Mouse (Mus musculus) midbrain, embryonic 14.5 days (tissue): ENCODE data around the gene Erbb3. TPM values are rescaled to one million over a fixed set of nuclear protein-coding genes. Genes with fewer than 3 reads are reported as not detected.

Experiments
- ATAC-seq: fragments of 200-750 bp; cut with Nextera tagmentation; 2 replicates; pipeline ENCODE4 v1.8.0; 2017; ENCODE audit warnings: moderate number of reproducible peaks, moderate library complexity; ENCODE audit not compliant: low FRiP score, low TSS enrichment
- DNase-seq: peaks from one replicate; pipeline ENCODE4 v3.0.0-alpha.2; 2015
- H3K27ac ChIP-seq: fragments of 300-500 bp; sonication (generic); replicated peaks from 2 replicates; pipeline ENCODE4 v1.5.1; 2014; ENCODE audit warnings: mild to moderate bottlenecking, low read depth, low read length, moderate library complexity
- H3K27me3 ChIP-seq: fragments of 300-500 bp; sonication (generic); 2 replicates; pipeline ENCODE4 v1.6.1; 2014; ENCODE audit warnings: low read length, control low read depth, mixed read lengths; ENCODE audit not compliant: control insufficient read depth, insufficient read depth
- H3K36me3 ChIP-seq: fragments of 300-500 bp; sonication (generic); 2 replicates; pipeline ENCODE4 v1.6.1; 2014; ENCODE audit warnings: low read length, control low read depth; ENCODE audit not compliant: control insufficient read depth, insufficient read depth
- H3K4me1 ChIP-seq: fragments of 300-500 bp; sonication (generic); 2 replicates; pipeline ENCODE4 v1.6.1; 2014; ENCODE audit warnings: mild to moderate bottlenecking, antibody characterized with exemption, low read length, control low read depth; ENCODE audit not compliant: control insufficient read depth, insufficient read depth
- H3K4me2 ChIP-seq: fragments of 300-500 bp; sonication (generic); 2 replicates; pipeline ENCODE4 v1.6.1; 2014; ENCODE audit warnings: mild to moderate bottlenecking, low read length, moderate library complexity
- H3K4me3 ChIP-seq: fragments of 300-500 bp; sonication (generic); replicated peaks from 2 replicates; pipeline ENCODE4 v1.5.1; 2014; ENCODE audit warnings: low read depth, low read length
- H3K9ac ChIP-seq: fragments of 300-500 bp; sonication (generic); replicated peaks from 2 replicates; pipeline ENCODE4 v1.6.1; 2014; ENCODE audit warnings: mild to moderate bottlenecking, low read length, moderate library complexity
- H3K9me3 ChIP-seq: fragments of 300-500 bp; sonication (generic); 2 replicates; pipeline ENCODE4 v1.6.1; 2016; ENCODE audit warnings: low read length, control low read depth, mixed read lengths; ENCODE audit not compliant: control insufficient read depth
- WGBS: fragments of 180-500 bp; shearing (Covaris S2); extraction: QIAGEN DNeasy Blood & Tissue Kit; methylation state at CpG from one replicate; pipeline ENCODE4 v1.1.7; 2014; 5-methylcytosine and 5-hydroxymethylcytosine counted together
- polyA plus RNA-seq: library from polyadenylated mRNA; unstranded; fragments of >200 nt; fragmentation: Nextera tagmentation; extraction: Ambion mirVana; gene quantifications from 2 replicates; pipeline ENCODE4 v1.2.1, GENCODE M21; 2014

The Erbb3 gene
- polyA plus RNA-seq, 1 experiment from 2014 or later = 0.47 TPM

GRCm38 (mm10) chr10:128546361-128546760 is 43.1 kb downstream of the Erbb3 start:
- H3K9ac ChIP-seq = peak overlapping the region; percentile 72; the same call in 1 of the 2 replicates
- no peaks in the 10 kb centered on the region for H3K9me3 ChIP-seq
- peak overlapping the region; percentile 83 for H3K4me2 ChIP-seq
- 16% methylated on average over 4 of the region's 4 CpGs for WGBS
- peak overlapping the region; percentile 97 for H3K27ac ChIP-seq
- peaks cover 41% of the 10 kb centered on the region for H3K36me3 ChIP-seq
- peak overlapping the region; percentile 73 for H3K4me3 ChIP-seq
- H3K4me1 ChIP-seq = peaks cover 8% of the 10 kb centered on the region
- peak; percentile 79 for DNase-seq
- no peaks in the 10 kb centered on the region for H3K27me3 ChIP-seq
- ATAC-seq = no peak

GRCm38 (mm10) chr10:128545570-128545898 is 43.9 kb downstream of the Erbb3 start:
- Histone ChIP-seq H3K27me3 (no peaks in the 10 kb centered on the region), H3K4me1 (peaks cover 8% of the 10 kb centered on the region), H3K4me2 (no peak overlapping the region), H3K27ac (no peak overlapping the region), H3K4me3 (no peak overlapping the region), H3K36me3 (peaks cover 47% of the 10 kb centered on the region), H3K9me3 (no peaks in the 10 kb centered on the region), H3K9ac (no peak overlapping the region)
- DNase-seq (no peak), ATAC-seq (no peak)
- WGBS = 87% methylated on average over 3 of the region's 3 CpGs

GRCm38 (mm10) chr10:128544674-128545569 is 44.5 kb downstream of the Erbb3 start:
- H3K9me3 ChIP-seq = no peaks in the 10 kb centered on the region
- H3K4me2 ChIP-seq = no peak overlapping the region
- no peak overlapping the region for H3K4me3 ChIP-seq
- peaks cover 8% of the 10 kb centered on the region for H3K4me1 ChIP-seq
- H3K36me3 ChIP-seq = peaks cover 47% of the 10 kb centered on the region
- H3K27me3 ChIP-seq = no peaks in the 10 kb centered on the region
- H3K27ac ChIP-seq = no peak overlapping the region
- no peak overlapping the region for H3K9ac ChIP-seq
- DNase-seq (no peak), ATAC-seq (no peak)
- 96% methylated on average over 37 of the region's 37 CpGs for WGBS

DNA sequence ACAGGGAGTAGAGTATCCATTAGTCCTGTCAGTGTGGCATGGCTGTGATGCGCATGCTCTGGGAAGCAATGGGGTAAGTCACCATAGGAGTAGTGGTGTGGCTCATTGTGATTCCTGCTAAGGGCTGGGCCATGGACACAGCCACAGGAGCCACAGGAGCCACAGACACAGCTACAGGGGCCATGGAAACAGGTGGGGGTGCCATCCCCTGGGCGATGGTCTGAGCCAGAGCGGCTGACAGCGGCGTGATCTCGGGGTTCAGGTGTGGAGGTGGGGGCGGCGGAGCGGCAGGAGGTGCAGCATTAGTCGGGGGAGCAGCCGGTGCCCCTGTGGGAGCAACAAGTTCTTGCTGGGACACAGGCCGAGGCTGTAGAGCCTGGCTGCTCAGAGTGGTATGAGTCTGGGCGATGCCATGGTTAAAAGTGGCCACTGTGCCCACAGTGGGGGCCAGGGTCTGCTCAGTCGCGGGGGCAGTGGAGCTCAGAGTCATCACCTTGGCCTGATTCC is 45.2 kb downstream of the Erbb3 start:
- Histone ChIP-seq H3K4me1 (peaks cover 8% of the 10 kb centered on the region), H3K27me3 (no peaks in the 10 kb centered on the region), H3K27ac (no peak overlapping the region), H3K9me3 (no peaks in the 10 kb centered on the region), H3K4me2 (no peak overlapping the region), H3K9ac (no peak overlapping the region), H3K36me3 (peaks cover 47% of the 10 kb centered on the region), H3K4me3 (no peak overlapping the region)
- WGBS = 96% methylated on average over 15 of the region's 15 CpGs
- DNase-seq (no peak), ATAC-seq (no peak)

- peaks cover 8% of the 10 kb centered on the region for H3K4me1 ChIP-seq
- H3K36me3 ChIP-seq = peaks cover 47% of the 10 kb centered on the region
- WGBS = 73% methylated on average over 2 of the region's 2 CpGs
- ATAC-seq = no peak
- no peak overlapping the region for H3K4me2 ChIP-seq
- H3K9me3 ChIP-seq = no peaks in the 10 kb centered on the region
- DNase-seq = no peak
- no peak overlapping the region for H3K9ac ChIP-seq
- H3K27ac ChIP-seq = no peak overlapping the region
- H3K4me3 ChIP-seq = no peak overlapping the region
- no peaks in the 10 kb centered on the region for H3K27me3 ChIP-seq
These were observed 46.4 kb downstream of the Erbb3 start for GRCm38 (mm10) chr10:128543100-128543499.

DNA sequence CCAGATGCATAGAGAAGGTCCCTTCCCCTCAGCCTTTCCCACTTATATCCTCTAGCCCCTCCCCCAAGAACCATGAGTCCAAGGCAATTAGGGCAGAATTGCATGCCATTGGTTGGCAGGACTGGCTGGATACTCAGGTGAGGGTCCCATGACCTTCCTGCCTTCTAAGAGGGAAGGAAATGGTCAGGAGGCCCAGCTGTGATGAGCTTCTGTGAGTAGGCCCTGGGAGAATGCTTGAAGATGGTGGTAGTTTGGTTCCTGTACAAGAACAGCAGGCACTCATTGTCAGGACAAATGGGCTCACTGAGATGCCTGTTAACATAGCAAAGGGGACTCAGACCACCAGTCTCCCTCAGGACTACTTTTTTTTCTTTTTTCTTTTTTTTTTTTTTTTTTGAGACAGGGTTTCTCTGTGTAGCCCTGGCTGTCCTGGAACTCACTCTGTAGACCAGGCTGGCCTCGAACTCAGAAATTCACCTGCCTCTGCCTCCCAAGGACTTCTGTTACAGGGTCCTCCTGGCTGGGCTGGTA is 51.0 kb downstream of the Erbb3 start:
- 94% methylated on average over 1 of the region's 1 CpGs for WGBS
- H3K27me3 ChIP-seq = no peaks in the 10 kb centered on the region
- H3K4me1 ChIP-seq = 0 out of 2 replicates have a peak, but pooled peaks cover 3% of the 10 kb centered on the region
- H3K36me3 ChIP-seq = peaks cover 25% of the 10 kb centered on the region
- H3K4me3 ChIP-seq = no peak overlapping the region
- ATAC-seq = no peak
- no peak for DNase-seq
- no peaks in the 10 kb centered on the region for H3K9me3 ChIP-seq
- H3K27ac ChIP-seq = no peak overlapping the region
- H3K4me2 ChIP-seq = no peak overlapping the region
- no peak overlapping the region for H3K9ac ChIP-seq

DNA sequence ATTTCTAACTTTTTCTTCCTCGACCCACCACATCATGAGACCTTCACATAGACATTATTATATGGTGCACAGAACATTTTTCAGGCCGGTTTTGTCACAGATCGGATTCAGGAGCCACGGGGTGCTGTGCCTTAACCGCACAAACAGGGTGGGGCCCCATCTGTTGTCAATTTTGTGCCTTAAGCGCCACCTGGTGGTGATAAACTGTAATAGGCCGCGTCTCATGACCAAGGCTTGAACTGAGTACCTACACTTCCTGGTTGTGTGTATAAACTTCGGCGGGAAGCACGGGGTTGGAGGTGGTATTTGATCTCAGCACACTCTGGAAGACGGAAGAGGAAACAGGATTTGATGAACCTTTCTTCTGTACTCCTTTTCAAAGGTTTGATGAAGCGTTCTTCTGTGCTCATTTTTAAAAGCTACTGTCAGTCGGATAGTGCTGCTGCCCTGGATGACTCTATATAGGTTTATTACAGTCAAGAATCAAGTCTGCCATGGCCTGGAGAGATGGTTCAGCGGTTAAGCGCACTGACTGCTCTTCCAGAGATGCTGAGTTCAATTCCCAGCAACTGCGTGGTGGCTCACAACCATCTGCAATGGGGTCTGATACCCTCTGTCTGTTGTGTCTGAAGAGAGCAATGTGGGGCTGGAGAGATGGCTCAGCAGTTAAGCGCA is 53.0 kb downstream of the Erbb3 start:
- 17% methylated on average over 18 of the region's 18 CpGs for WGBS
- Histone ChIP-seq H3K27ac (no peak overlapping the region), H3K9ac (0 out of 2 replicates have a peak overlapping the region, but pooled peaks have one; percentile 20), H3K4me2 (peak overlapping the region; percentile 49), H3K9me3 (no peaks in the 10 kb centered on the region), H3K4me1 (0 out of 2 replicates have a peak, but pooled peaks cover 3% of the 10 kb centered on the region), H3K4me3 (0 out of 2 replicates have a peak overlapping the region, but pooled peaks have one; percentile 7), H3K36me3 (peaks cover 7% of the 10 kb centered on the region; the same call in 1 of the 2 replicates), H3K27me3 (no peaks in the 10 kb centered on the region)
- peak; percentile 93 for DNase-seq
- peak; percentile 82; the same call in 1 of the 2 replicates for ATAC-seq

GRCm38 (mm10) chr10:128535624-128536265 is 53.7 kb downstream of the Erbb3 start:
- 0 out of 2 replicates have a peak overlapping the region, but pooled peaks have one; percentile 20 for H3K9ac ChIP-seq
- H3K9me3 ChIP-seq = no peaks in the 10 kb centered on the region
- no peak overlapping the region for H3K27ac ChIP-seq
- DNase-seq (no peak), ATAC-seq (no peak; the same call in 1 of the 2 replicates)
- peak overlapping the region; percentile 49 for H3K4me2 ChIP-seq
- 0 out of 2 replicates have a peak, but pooled peaks cover under 1% of the 10 kb centered on the region for H3K36me3 ChIP-seq
- H3K4me3 ChIP-seq = 0 out of 2 replicates have a peak overlapping the region, but pooled peaks have one; percentile 7
- H3K27me3 ChIP-seq = no peaks in the 10 kb centered on the region
- WGBS = 73% methylated on average over 4 of the region's 4 CpGs
- 0 out of 2 replicates have a peak, but pooled peaks cover 3% of the 10 kb centered on the region for H3K4me1 ChIP-seq
